9 mouse cellular contexts compared by ENCODE assay signal in genomic region chr10:84408965-84409660, GRCm38 (mm10). TPM values are rescaled to one million over a fixed set of nuclear protein-coding genes. Genes with fewer than 3 reads are reported as not detected.
DNase-seq lines count a peak whose midpoint lies in the region; ATAC-seq and TF ChIP-seq lines count a peak whose summit lies in the region.
"Had no signal": no experiment of that assay in that cellular context is flagged by ENCODE, and none has a peak within 500 bp of the region (broad histone marks: within the 10 kb centered on the region; RNA-seq: fewer than 3 reads in every experiment).

No protein-coding gene starts in this region.

- 40% methylated on average over 13 of the region's 13 CpGs for WGBS in heart, embryonic 16.5 days
- 54% methylated on average over 13 of the region's 13 CpGs for WGBS in stomach, postnatal 0 days

- no peaks in the 10 kb centered on the region for H3K27me3 ChIP-seq in heart, embryonic 16.5 days (ENCODE audit: control insufficient read depth, insufficient read depth, low read length)
- H3K27me3 ChIP-seq in stomach, postnatal 0 days (ENCODE audit: control insufficient read depth, insufficient read depth, low read length), result no peaks in the 10 kb centered on the region
- H3K27me3 ChIP-seq: midbrain, embryonic 12.5 days had no signal

- peak overlapping the region; percentile 47 for H3K27ac ChIP-seq in heart, embryonic 16.5 days (ENCODE audit: low read length)
- no peak overlapping the region for H3K27ac ChIP-seq in stomach, postnatal 0 days (replicated peaks)
- H3K27ac ChIP-seq: midbrain, embryonic 12.5 days had no signal

- no peak overlapping the region for H3K9ac ChIP-seq in heart, embryonic 16.5 days (ENCODE audit: low read length)
- no peak overlapping the region for H3K9ac ChIP-seq in stomach, postnatal 0 days (ENCODE audit: low read length)
- H3K9ac ChIP-seq: midbrain, embryonic 12.5 days had no signal

- peaks cover 3% of the 10 kb centered on the region for H3K36me3 ChIP-seq in heart, embryonic 16.5 days (ENCODE audit: control insufficient read depth, insufficient read depth)
- H3K36me3 ChIP-seq in stomach, postnatal 0 days (ENCODE audit: control insufficient read depth, insufficient read depth, low read length), result no peaks in the 10 kb centered on the region
- H3K36me3 ChIP-seq: midbrain, embryonic 12.5 days had no signal

- H3K4me1 ChIP-seq in heart, embryonic 16.5 days (ENCODE audit: control insufficient read depth, insufficient read depth, low read length), result peaks cover 46% of the 10 kb centered on the region
- peaks cover 3% of the 10 kb centered on the region; the same call in 1 of the 2 replicates for H3K4me1 ChIP-seq in stomach, postnatal 0 days (replicated peaks; ENCODE audit: control insufficient read depth, insufficient read depth)

- TF ChIP-seq CTCF in stomach, postnatal 0 days (IDR thresholded peaks at IDR 0.05; ENCODE audit: low read depth), result no peak

- no peak for ATAC-seq in cerebellum, adult (ENCODE audit: insufficient number of reproducible peaks, low FRiP score, low TSS enrichment)
- ATAC-seq in heart, embryonic 16.5 days (replicated peaks; ENCODE audit: extremely low read depth, insufficient read depth, low FRiP score), result peak; percentile 38
- 0 out of 2 replicates have a peak, but pooled peaks have one; percentile 21 for ATAC-seq in stomach, postnatal 0 days (ENCODE audit: low FRiP score, low TSS enrichment)

- peak; percentile 67 for DNase-seq in cerebellum, adult 9-11 months
- peak; percentile 39 for DNase-seq in ovary, adult 18-20 months (ENCODE audit: low spot score)
- no peak for DNase-seq in ovary, postnatal 36 days (ENCODE audit: low spot score)
- DNase-seq in stomach, postnatal 0 days (ENCODE audit: low spot score), result no peak
- no peak for DNase-seq in frontal cortex, postnatal 36 days (ENCODE audit: low spot score in 2 of 2)
- no peak for DNase-seq in thymus, postnatal 4 days

- no peak overlapping the region for H3K4me3 ChIP-seq in heart, embryonic 16.5 days (ENCODE audit: low read length)
- no peak overlapping the region for H3K4me3 ChIP-seq in stomach, postnatal 0 days (ENCODE audit: low read depth, low read length)
- H3K4me3 ChIP-seq: midbrain, embryonic 12.5 days had no signal

- H3K4me2 ChIP-seq in heart, embryonic 16.5 days (ENCODE audit: low read depth, low read length), result peak overlapping the region; percentile 5; the same call in 1 of the 2 replicates
- no peak overlapping the region for H3K4me2 ChIP-seq in stomach, postnatal 0 days (replicated peaks; ENCODE audit: low read depth)
- H3K4me2 ChIP-seq: midbrain, embryonic 12.5 days had no signal

- H3K9me3 ChIP-seq in heart, embryonic 16.5 days (replicated peaks; ENCODE audit: control insufficient read depth, low read length), result no peaks in the 10 kb centered on the region
- no peaks in the 10 kb centered on the region for H3K9me3 ChIP-seq in stomach, postnatal 0 days (ENCODE audit: control insufficient read depth, low read length)
- H3K9me3 ChIP-seq: midbrain, embryonic 12.5 days had no signal

- TF ChIP-seq EP300 in stomach, postnatal 0 days (optimal IDR thresholded peaks at IDR 0.05), result no peak

RNA-seq across cellular contexts. Expression of gene Nuak1, which starts 31.3 kb away (rescaled TPM):
- 3.0 and 3.2 TPM in 2 replicates for polyA plus RNA-seq in heart, embryonic 16.5 days (2015; fragmentation: Nextera tagmentation; extraction: Ambion mirVana)
- polyA plus RNA-seq in stomach, postnatal 0 days (2015; fragmentation: Nextera tagmentation; extraction: Ambion mirVana), result 0.35 and 0.40 TPM in 2 replicates

Comparison
In these comparisons a context has a peak if more than half of its experiments do, and no peak if none do; other contexts are left out.
1. DNase-seq: peak in cerebellum, adult 9-11 months (single experiment) and ovary, adult 18-20 months (single experiment); none in ovary, postnatal 36 days (single experiment), stomach, postnatal 0 days (single experiment), frontal cortex, postnatal 36 days (0 of 2) and thymus, postnatal 4 days (single experiment).